ENCODE assay signal across 8 mouse cellular contexts in the genomic region with DNA sequence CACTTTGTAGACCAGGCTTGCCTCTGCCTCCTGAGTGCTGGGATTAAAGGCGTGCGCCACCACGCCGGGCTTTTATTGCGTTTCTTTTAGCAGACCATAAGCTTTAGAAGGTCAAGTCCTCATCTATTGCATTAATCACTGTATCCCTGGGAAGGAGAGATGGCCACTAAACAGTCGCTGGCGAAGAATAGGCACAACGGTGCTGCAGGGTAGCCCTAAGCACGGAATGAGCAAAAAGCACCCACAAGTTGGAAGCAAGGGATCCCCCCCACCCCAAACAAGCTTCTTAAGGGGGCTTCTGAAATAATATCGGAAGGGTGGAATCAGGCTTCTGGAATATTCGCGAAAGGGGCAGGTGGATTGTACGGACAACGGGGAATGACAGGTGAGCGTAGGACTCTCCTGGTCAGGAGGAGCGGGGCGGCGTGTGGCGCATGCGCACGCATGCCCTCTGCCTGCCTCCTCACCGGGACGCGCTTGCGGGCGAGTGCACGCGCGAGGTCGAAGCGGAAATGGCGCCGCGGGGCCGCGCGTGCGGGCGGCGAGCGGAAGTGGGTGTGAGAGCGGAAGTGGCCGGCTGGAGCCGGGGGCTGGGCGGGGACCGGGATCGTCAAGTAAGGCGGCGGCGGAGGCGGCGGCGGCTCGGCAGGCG. TPM values are rescaled to one million over a fixed set of nuclear protein-coding genes. Genes with fewer than 3 reads are reported as not detected.
DNase-seq lines count a peak whose midpoint lies in the region; ATAC-seq and TF ChIP-seq lines count a peak whose summit lies in the region.

A gene (plus strand): TSS at position 147 of the 652 bp plus-strand sequence.

- TF ChIP-seq EP300 in ES-Bruce4 (IDR thresholded peaks at IDR 0.05; ENCODE audit: insufficient read depth, low read depth, low read length), result 0 out of 2 replicates have a peak, but pooled peaks have one; percentile 21
- no peak for TF ChIP-seq EP300 in liver, postnatal 0 days (IDR thresholded peaks at IDR 0.05; ENCODE audit: low read depth)

- peak within 1 kb of the TSS; percentile 95 for H3K4me2 ChIP-seq in forebrain, embryonic 13.5 days
- peak within 1 kb of the TSS; percentile 94 for H3K4me2 ChIP-seq in liver, postnatal 0 days (ENCODE audit: low read depth, low read length)
- peak within 1 kb of the TSS; percentile 69 for H3K4me2 ChIP-seq in neural tube, embryonic 14.5 days (ENCODE audit: low read depth, low read length)

- peak; percentile 98 for DNase-seq in heart, postnatal 10 days
- no peak for DNase-seq in large intestine, adult 2 months (ENCODE audit: low read depth, low spot score)
- DNase-seq in liver, postnatal 0 days, result peak; percentile 99
- peak; percentile 97 for DNase-seq in testis, postnatal 10 days (ENCODE audit: low spot score)

- 1% methylated on average over 37 of the region's 55 CpGs for WGBS in forebrain, embryonic 13.5 days
- 1% methylated on average over 39 of the region's 55 CpGs for WGBS in large intestine, adult 2 months
- WGBS in liver, postnatal 0 days (ENCODE audit: insufficient replicate concordance), result 4% methylated on average over 43 of the region's 55 CpGs
- WGBS in neural tube, embryonic 14.5 days, result 1% methylated on average over 40 of the region's 55 CpGs

- peak; percentile 86 for TF ChIP-seq POLR2A in ES-Bruce4 (IDR thresholded peaks at IDR 0.05; ENCODE audit: insufficient read depth, low read length)

- no peaks in the 10 kb centered on the region for H3K27me3 ChIP-seq in ES-Bruce4 (ENCODE audit: control insufficient read depth, insufficient read depth, low read length, poor library complexity, severe bottlenecking)
- no peaks in the 10 kb centered on the region for H3K27me3 ChIP-seq in forebrain, embryonic 13.5 days
- no peaks in the 10 kb centered on the region for H3K27me3 ChIP-seq in liver, postnatal 0 days (ENCODE audit: insufficient read depth, low read length)
- H3K27me3 ChIP-seq in neural tube, embryonic 14.5 days (ENCODE audit: control insufficient read depth, insufficient read depth, low read length), result no peaks in the 10 kb centered on the region

- H3K27ac ChIP-seq in ES-Bruce4 (ENCODE audit: insufficient read depth, low read length), result peak within 1 kb of the TSS; percentile 6; the same call in 1 of the 2 replicates
- H3K27ac ChIP-seq in forebrain, embryonic 13.5 days, result peak within 1 kb of the TSS; percentile 87
- H3K27ac ChIP-seq in liver, postnatal 0 days (ENCODE audit: low read depth), result peak within 1 kb of the TSS; percentile 99
- peak within 1 kb of the TSS; percentile 80 for H3K27ac ChIP-seq in neural tube, embryonic 14.5 days (ENCODE audit: low read depth, low read length)

- peak within 1 kb of the TSS; percentile 91 for H3K9ac ChIP-seq in ES-Bruce4 (ENCODE audit: low read depth, poor library complexity, severe bottlenecking)
- peak within 1 kb of the TSS; percentile 97 for H3K9ac ChIP-seq in forebrain, embryonic 13.5 days
- H3K9ac ChIP-seq in liver, postnatal 0 days (replicated peaks), result peak within 1 kb of the TSS; percentile 97
- H3K9ac ChIP-seq in neural tube, embryonic 14.5 days (replicated peaks; ENCODE audit: low read depth, low read length), result peak within 1 kb of the TSS; percentile 74

- peak within 1 kb of the TSS; percentile 83 for H3K4me3 ChIP-seq in ES-Bruce4 (ENCODE audit: low read depth, low read length)
- H3K4me3 ChIP-seq in forebrain, embryonic 13.5 days, result peak within 1 kb of the TSS; percentile 99
- peak within 1 kb of the TSS; percentile 99 for H3K4me3 ChIP-seq in liver, postnatal 0 days (ENCODE audit: low read depth, low read length)
- H3K4me3 ChIP-seq in neural tube, embryonic 14.5 days (ENCODE audit: low read depth, low read length), result peak within 1 kb of the TSS; percentile 60

- H3K36me3 ChIP-seq in ES-Bruce4 (ENCODE audit: control insufficient read depth, insufficient read depth, low read length, poor library complexity, severe bottlenecking), result no peaks in the 10 kb centered on the region
- H3K36me3 ChIP-seq in forebrain, embryonic 13.5 days (ENCODE audit: poor library complexity, severe bottlenecking), result no peaks in the 10 kb centered on the region
- H3K36me3 ChIP-seq in liver, postnatal 0 days (replicated peaks; ENCODE audit: insufficient read depth, low read length), result no peaks in the 10 kb centered on the region; the same call in 1 of the 2 replicates
- H3K36me3 ChIP-seq in neural tube, embryonic 14.5 days (ENCODE audit: control insufficient read depth, insufficient read depth, low read length), result no peaks in the 10 kb centered on the region

- intact Hi-C loops in heart, postnatal 10 days (cut with DNase I), result loop anchor here (1.0 kb wide), 2 partner anchors 12 to 48 kb away; a partner anchor contains a TSS

- peak; percentile 94 for ATAC-seq in cerebellum, adult (ENCODE audit: insufficient number of reproducible peaks, low FRiP score, low TSS enrichment)
- ATAC-seq in forebrain, embryonic 13.5 days, result peak; percentile 93
- peak; percentile 98 for ATAC-seq in liver, postnatal 0 days
- ATAC-seq in neural tube, embryonic 14.5 days (ENCODE audit: low read depth), result peak; percentile 93

- no peaks in the 10 kb centered on the region for H3K9me3 ChIP-seq in ES-Bruce4 (replicated peaks; ENCODE audit: control insufficient read depth, insufficient read depth, low read length, poor library complexity, severe bottlenecking)
- no peaks in the 10 kb centered on the region for H3K9me3 ChIP-seq in forebrain, embryonic 13.5 days (replicated peaks)
- no peaks in the 10 kb centered on the region for H3K9me3 ChIP-seq in liver, postnatal 0 days (ENCODE audit: low read length)
- H3K9me3 ChIP-seq in neural tube, embryonic 14.5 days (ENCODE audit: control insufficient read depth, low read length), result no peaks in the 10 kb centered on the region

- TF ChIP-seq CTCF in ES-Bruce4 (IDR thresholded peaks at IDR 0.05; ENCODE audit: low read depth, low read length), result no peak
- TF ChIP-seq CTCF in liver, postnatal 0 days (IDR thresholded peaks at IDR 0.05; ENCODE audit: low read depth), result no peak

- H3K4me1 ChIP-seq in ES-Bruce4 (ENCODE audit: control insufficient read depth, insufficient read depth, low read length), result peaks cover 3% of the 10 kb centered on the region
- H3K4me1 ChIP-seq in forebrain, embryonic 13.5 days, result peaks cover 36% of the 10 kb centered on the region
- peaks cover 33% of the 10 kb centered on the region for H3K4me1 ChIP-seq in liver, postnatal 0 days (ENCODE audit: insufficient read depth)
- peaks cover 20% of the 10 kb centered on the region for H3K4me1 ChIP-seq in neural tube, embryonic 14.5 days (ENCODE audit: control insufficient read depth, insufficient read depth, low read length)

RNA-seq across cellular contexts. Expression of the gene that starts here (rescaled TPM):
- 282 and 284 TPM in 2 replicates for polyA plus RNA-seq in ES-Bruce4 (2011; ENCODE audit: insufficient read depth, insufficient read length, low read depth, missing spikeins)
- polyA plus RNA-seq in forebrain, embryonic 13.5 days (2015; fragmentation: Nextera tagmentation; extraction: Ambion mirVana), result 367 and 371 TPM in 2 replicates
- total RNA-seq in heart, postnatal 10 days (2021), result 100 to 1,000 TPM; 213 to 219 TPM
- polyA plus RNA-seq in large intestine, adult 2 months (2012; rRNA removed), result 188 and 228 TPM in 2 replicates
- polyA plus RNA-seq in liver, postnatal 0 days (2015; fragmentation: Nextera tagmentation; extraction: Ambion mirVana), result 238 and 254 TPM in 2 replicates
- polyA plus RNA-seq in neural tube, embryonic 14.5 days (2014; fragmentation: Nextera tagmentation; extraction: Ambion mirVana), result 294 and 316 TPM in 2 replicates

Comparison
In these comparisons a context has a peak if more than half of its experiments do, and no peak if none do; other contexts are left out.
1. H3K27ac ChIP-seq: peak in every context shown above with its lines; median percentile 99 in liver, postnatal 0 days; 87 in forebrain, embryonic 13.5 days; 80 in neural tube, embryonic 14.5 days; 6 in ES-Bruce4.